Mouse (Mus musculus) gastrocnemius, postnatal 36 days (tissue): ENCODE measurements around the gene Olfr959. TPM values are rescaled to one million over a fixed set of nuclear protein-coding genes. Genes with fewer than 3 reads are reported as not detected.

Experiments used
- total RNA-seq, 2 experiments: library from RNA; stranded (reverse); gene quantifications; 2 replicates each; pipeline ENCODE4 v1.2.3; 2021

The Olfr959 gene
- total RNA-seq, 2 experiments from 2014 or later = not detected

Other genes with a start within 250 kb of the Olfr959 start
- not detected for gene Olfr948, start 249.5 kb downstream of the Olfr959 start, total RNA-seq
- gene Olfr951, start 188.2 kb downstream of the Olfr959 start, total RNA-seq = not detected
- gene Olfr952, start 148.4 kb downstream of the Olfr959 start, total RNA-seq = not detected
- gene Olfr954, start 118.9 kb downstream of the Olfr959 start, total RNA-seq = not detected
- not detected for gene Olfr955, start 103.6 kb downstream of the Olfr959 start, total RNA-seq
- not detected for gene Olfr44, start 81.6 kb downstream of the Olfr959 start, total RNA-seq
- gene Olfr957, start 59.8 kb downstream of the Olfr959 start, total RNA-seq = not detected
- not detected for gene Olfr958, start 21.5 kb downstream of the Olfr959 start, total RNA-seq
- gene AW551984, start 28.8 kb upstream of the Olfr959 start, total RNA-seq = 1 to 10 TPM in 1 of 2 experiments, under 1 TPM in 1; 0.92 to 1.3 TPM
- gene Olfr148, start 35.1 kb upstream of the Olfr959 start, total RNA-seq = not detected
- not detected for gene Olfr960, start 45.8 kb upstream of the Olfr959 start, total RNA-seq
- gene Olfr961, start 69.5 kb upstream of the Olfr959 start, total RNA-seq = not detected
- gene Olfr963, start 91.6 kb upstream of the Olfr959 start, total RNA-seq = not detected
- gene Olfr149, start 131.5 kb upstream of the Olfr959 start, total RNA-seq = not detected
- gene Olfr965, start 135.8 kb upstream of the Olfr959 start, total RNA-seq = not detected
- gene Olfr150, start 155.4 kb upstream of the Olfr959 start, total RNA-seq = not detected
- not detected for gene Olfr967, start 170.7 kb upstream of the Olfr959 start, total RNA-seq
- gene Olfr968, start 207.7 kb upstream of the Olfr959 start, total RNA-seq = not detected
- gene Olfr969, start 215.4 kb upstream of the Olfr959 start, total RNA-seq = not detected
- not detected for gene Olfr970, start 233.3 kb upstream of the Olfr959 start, total RNA-seq